Mouse (Mus musculus): ENCODE measurements at regions not wholly inside any gene's neighbourhood (a gene's known extent, or its start where the extent isn't known, plus 50 kb on each side); places are given as distances from the start of the nearest gene placed in this dataset.
"Not testable (repeated sequence)": the region's sequence is repeated elsewhere in the genome, so short reads cannot be mapped to it uniquely, and the experiment has no call there.

GRCm38 (mm10) chr10:85242701-85243100 lies 57.8 kb upstream of the Cry1 start:
- DNase-seq (ENCODE audit: low read depth, low spot score) = no peak

GRCm38 (mm10) chr10:85243556-85243955 lies 58.7 kb upstream of the Cry1 start:
- DNase-seq (ENCODE audit: low read depth, low spot score) = no peak

- no peak for DNase-seq (ENCODE audit: low read depth, low spot score)
Observed at GRCm38 (mm10) chr10:85265746-85266145, 80.9 kb upstream of the Cry1 start.

GRCm38 (mm10) chr10:85266148-85266547 lies 81.3 kb upstream of the Cry1 start:
- no peak for DNase-seq (ENCODE audit: low read depth, low spot score)

- DNase-seq (ENCODE audit: low read depth, low spot score) = no peak
Observed at GRCm38 (mm10) chr10:85266796-85267195, 81.9 kb upstream of the Cry1 start.

GRCm38 (mm10) chr10:85270209-85270608 lies 85.3 kb upstream of the Cry1 start:
- DNase-seq (ENCODE audit: low read depth, low spot score) = no peak

GRCm38 (mm10) chr10:85276793-85277192 lies 91.9 kb upstream of the Cry1 start:
- DNase-seq (ENCODE audit: low read depth, low spot score) = no peak

GRCm38 (mm10) chr10:85291733-85292476 lies 94.7 kb upstream of the Btbd11 start:
- DNase-seq (ENCODE audit: low read depth, low spot score) = no peak

- no peak for DNase-seq (ENCODE audit: low read depth, low spot score)
Observed at GRCm38 (mm10) chr10:85292477-85292855, 94.1 kb upstream of the Btbd11 start.

- no peak for DNase-seq (ENCODE audit: low read depth, low spot score)
Observed at GRCm38 (mm10) chr10:85293071-85293783, 93.4 kb upstream of the Btbd11 start.

GRCm38 (mm10) chr10:85295133-85295887 lies 91.3 kb upstream of the Btbd11 start:
- peak; percentile 10 for DNase-seq (ENCODE audit: low read depth, low spot score)

- DNase-seq (ENCODE audit: low read depth, low spot score) = no peak
Observed at GRCm38 (mm10) chr10:85311781-85312180, 74.8 kb upstream of the Btbd11 start.

- DNase-seq (ENCODE audit: low read depth, low spot score) = not testable (repeated sequence)
Observed at GRCm38 (mm10) chr10:85313331-85313730, 73.3 kb upstream of the Btbd11 start.

GRCm38 (mm10) chr10:85320971-85321370 lies 65.6 kb upstream of the Btbd11 start:
- DNase-seq (ENCODE audit: low read depth, low spot score) = no peak

GRCm38 (mm10) chr10:85322280-85322679 lies 64.3 kb upstream of the Btbd11 start:
- no peak for DNase-seq (ENCODE audit: low read depth, low spot score)

GRCm38 (mm10) chr10:85329382-85329781 lies 57.2 kb upstream of the Btbd11 start:
- DNase-seq (ENCODE audit: low read depth, low spot score) = no peak

GRCm38 (mm10) chr10:85330938-85331691 lies 55.5 kb upstream of the Btbd11 start:
- DNase-seq (ENCODE audit: low read depth, low spot score) = no peak

Measured in CD4-positive, CD25-positive, alpha-beta regulatory T cell, adult 2 months (primary cell).